Mouse (Mus musculus) frontal cortex, postnatal 10 days (tissue): ENCODE measurements at regions not wholly inside any gene's neighbourhood (a gene's known extent, or its start where the extent isn't known, plus 50 kb on each side); places are given as distances from the start of the nearest gene placed in this dataset.

Experiments used
- DNase-seq, 2 experiments: peaks; one replicate each; pipeline ENCODE4 v3.0.0; 2022; ENCODE audit warnings: low spot score in 2 of 2, mixed read lengths in 1 of 2

DNA sequence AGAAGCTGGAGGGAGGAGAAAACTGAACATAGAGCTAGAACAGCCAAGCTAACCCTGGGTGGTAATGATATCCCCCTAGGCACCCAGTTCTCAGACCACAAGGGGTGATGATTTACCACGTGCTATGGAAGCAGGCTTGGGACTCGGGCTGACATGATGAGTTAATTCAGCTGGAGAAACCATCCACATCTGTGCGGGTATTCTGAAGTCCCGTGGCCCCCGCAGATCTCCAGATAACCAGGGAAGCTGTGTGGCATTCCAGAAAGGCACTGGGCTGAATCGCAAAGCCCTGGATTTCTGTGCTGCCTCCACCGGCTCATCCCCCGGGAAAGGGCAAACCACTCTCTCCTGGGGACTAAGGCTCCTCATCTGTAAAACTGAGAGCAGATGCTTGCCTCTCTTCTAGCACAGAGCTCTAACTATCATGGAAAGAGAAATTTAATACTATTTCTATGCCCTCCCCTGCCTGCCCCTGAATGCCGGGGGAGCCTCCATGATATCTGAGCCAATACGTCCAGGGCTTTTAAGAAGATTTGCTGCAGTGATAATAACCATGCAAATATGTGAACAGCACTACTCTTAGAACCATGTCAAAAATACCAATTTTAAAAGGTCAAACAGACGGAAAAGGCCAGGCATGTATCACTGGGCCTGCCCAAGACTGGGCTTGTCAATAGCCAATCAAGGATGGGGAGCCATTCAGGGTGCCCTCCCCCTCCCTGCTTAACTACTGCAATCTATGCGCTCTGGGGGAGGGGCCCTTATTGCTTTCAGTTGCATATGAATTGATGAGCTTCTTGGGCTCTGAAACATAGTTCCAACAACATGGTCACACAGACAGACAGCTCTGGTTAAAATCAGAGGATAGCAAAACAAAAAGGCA is 255.5 kb downstream of the Sox4 start:
- DNase-seq = no peak

DNA sequence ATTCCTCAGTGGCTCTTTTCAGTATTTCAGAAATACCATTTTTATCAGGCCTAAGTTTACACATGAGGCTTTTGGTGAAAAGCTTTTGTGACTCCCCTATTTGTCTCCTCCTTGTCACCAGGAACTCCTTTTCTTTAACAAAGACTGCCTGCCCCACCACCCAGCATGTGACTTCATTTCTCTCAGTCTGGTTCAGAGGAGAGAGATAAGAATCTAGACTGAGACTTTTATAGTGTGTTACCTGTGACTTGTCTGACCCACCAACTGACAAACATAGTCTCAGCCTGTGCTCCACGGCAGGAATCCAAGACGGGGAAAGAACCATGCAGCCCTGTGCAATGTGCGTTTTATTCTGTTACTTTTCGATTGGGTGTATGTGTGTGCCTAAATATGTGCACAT is 260.4 kb downstream of the Sox4 start:
- DNase-seq = no peak

DNA sequence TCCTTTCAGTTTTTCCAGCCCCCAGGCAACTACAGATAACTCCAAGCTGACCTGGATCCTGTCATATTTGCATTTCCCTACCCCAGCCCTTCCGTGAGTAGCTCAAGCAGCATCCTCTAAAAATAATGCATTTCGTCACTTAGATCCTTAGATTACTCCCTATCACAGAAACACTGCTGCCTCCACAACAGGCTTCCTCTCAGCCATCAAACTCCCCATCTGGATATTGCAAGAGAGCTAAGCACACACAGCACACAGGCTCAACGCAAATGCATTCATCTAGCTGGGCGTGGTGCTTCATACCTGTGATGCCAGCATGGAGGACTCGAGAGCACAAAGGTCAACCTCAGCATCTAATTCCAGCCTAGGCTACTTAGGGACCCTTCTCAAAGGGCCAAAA is 260.9 kb downstream of the Sox4 start:
- no peak for DNase-seq

DNA sequence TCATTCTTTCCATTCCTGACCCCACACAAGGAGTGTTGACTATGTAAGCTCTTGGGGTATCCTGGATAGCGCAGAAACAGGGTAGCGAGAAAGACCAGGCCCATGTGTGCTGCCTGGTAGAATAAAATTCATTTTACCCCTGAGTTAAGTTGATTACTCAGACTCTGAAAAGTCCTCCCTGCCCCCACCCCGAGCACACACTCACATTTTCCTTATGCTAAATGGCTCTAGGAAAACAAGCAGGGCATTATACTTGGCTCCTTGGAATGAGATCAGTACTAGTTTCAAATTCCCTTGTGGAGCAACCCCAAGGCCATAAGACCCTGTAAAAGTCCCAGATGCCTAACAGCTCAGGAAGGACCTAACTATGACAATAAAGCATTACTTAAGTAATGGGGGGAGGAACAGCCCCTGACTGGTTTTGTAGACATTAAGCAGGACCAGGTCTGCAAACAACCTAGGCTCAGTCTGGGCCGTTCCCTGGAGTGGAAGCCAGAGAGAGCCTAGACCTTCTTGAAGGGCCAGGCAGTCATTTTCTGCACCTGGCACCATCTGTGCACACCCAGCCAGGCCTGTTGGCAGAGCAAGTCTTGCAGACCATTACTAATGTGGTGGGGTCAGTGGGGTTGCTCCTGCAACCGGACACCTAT is 262.9 kb downstream of the Sox4 start:
- no peak for DNase-seq

DNA sequence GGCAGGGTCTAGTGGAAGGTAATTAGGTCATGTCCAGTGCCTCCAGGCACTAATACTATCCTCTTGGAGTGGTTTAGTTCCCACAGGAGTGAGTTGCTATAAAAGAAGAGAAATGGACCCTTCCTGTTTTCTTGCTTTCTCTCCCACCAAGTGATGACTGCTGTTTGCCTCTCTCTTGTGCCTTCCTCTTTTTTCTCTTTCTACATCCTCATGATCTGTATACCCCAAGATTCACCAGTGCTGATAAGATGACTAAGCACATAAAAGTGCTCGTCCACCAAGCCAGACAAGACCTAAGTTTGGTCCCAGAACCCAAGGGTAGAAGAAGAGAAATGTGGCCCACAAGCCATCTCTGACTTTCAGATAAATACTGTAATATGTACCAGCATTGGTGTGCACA is 265.7 kb downstream of the Sox4 start:
- DNase-seq = no peak

DNA sequence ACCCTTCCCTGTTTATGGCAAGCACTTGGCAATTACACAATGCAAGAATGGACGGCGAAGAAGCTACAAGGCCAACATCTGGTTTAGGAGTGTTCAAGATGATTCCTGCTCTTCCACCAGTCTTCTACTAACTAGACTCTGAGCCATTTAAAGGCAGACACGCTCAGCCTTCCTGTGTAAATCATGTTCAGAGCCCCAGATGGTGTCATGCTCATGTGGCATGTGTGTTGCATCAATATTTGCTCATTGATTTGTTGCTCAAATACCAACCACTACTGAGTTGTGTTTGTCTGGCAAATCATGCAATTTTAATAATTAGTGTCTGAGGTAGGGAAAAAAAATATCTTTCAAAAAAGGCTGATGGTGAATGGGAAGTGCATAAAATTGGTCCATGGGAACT is 269.2 kb downstream of the Sox4 start:
- DNase-seq = no peak

DNA sequence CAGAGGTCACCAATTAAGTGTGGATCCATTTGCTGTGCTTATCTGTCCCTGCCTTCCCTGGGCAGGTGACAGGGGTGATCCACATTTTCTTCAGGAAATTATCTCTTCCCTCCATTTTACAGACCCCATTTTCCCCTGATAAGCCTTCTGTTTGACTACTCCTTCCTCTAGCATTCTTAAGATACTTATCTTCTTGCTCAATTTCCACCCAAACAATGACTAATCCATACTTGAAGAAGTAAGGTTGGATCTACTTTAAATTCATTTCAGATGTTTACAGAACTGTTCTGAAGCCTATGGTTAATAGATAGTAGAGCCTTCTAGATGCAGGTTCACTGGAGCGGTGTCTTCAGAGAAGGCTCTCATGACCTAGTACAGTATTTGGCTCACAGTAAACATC is 273.2 kb downstream of the Sox4 start:
- no peak for DNase-seq

DNA sequence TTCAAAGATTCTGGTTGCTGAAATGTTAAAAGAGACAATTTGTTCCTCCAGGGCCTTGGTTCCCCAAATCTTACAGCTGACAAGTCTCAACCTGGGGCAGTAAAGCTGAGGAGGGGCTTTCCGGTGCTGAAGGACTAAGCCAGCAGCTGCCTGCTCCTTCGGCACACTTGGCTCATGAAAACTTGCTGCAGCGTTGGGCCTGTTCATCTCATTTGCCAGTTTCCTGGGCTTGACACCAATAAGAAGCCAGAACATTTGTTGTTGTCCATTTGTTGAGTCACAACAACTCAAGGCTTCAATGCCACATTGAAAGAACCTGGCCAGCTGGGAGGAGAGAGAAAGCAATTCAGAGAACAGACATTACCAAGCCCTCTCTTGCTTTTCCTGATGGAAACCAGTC is 279.9 kb downstream of the Sox4 start:
- DNase-seq = no peak

DNA sequence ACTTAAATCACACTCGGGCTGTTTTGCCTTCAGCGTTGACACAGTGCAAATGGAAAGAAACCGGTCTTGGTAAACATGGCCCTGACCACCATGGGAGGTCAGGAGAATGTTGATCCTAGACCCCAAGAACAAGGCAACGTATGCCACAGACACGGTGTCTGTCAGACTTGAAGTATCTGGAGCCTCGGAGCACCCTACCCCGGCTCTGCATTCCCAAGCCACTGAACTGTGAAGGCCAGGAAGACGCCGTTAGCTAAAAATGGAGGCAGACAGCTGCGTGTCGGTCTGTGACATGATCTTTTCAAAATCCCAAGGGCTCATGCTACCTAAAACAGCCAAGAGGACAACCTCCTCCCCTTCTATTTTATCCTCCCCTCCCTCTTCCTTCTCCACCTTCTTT is 282.0 kb downstream of the Sox4 start:
- DNase-seq = no peak

DNA sequence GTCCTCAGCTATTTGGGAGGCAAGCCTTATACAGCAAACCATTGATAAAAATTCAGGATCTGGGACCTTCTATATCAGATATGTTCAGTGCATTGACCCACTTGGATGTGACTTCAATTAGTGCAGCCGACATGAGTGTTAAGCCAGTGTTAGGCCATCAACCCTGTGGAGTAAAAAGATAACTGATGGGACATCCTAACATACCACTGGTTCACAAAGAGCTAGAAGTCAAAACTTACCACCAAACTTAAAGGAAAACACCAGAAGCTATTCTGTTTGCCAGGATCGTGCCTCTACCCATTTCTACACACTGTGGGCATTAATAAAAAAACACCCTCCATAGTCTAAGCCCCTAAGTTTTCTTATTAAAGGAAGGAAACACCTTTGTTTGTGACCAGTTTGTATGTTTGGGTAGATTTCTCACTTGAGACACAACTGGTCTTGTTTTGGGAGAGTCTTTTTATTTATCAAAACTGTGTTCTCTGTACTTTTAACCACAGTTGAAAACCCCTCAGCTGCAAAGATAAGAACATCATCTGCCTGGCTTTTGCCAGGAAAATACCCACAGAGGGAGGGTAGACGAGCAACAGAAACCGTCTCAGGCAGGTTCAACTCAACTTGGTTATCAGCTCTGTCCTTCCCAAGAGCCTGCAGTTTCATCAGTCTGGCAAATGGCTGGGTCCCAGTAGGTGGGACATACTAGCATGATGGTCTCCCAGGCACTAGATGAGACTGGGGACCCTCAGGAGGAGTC is 283.5 kb downstream of the Sox4 start:
- no peak for DNase-seq

DNA sequence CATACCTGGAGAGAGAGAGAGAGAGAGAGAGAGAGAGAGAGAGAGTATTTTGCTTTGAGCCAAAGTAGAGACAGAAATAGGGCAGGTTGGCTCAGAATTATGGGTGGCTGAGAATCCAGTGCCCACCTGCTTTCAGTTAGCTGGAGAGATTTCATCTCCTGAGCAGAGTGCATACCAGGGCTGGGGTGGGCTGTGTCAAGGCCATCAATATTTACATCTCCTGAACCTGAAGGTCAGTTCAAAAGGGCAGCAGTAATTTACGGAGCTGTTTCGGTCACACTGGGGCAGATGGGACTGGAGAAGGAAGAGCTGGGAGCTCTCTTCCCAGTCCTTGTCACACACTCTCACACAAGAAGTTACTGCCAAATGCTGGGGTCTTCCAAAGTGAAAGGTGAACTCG is 286.7 kb downstream of the Sox4 start:
- no peak for DNase-seq

DNA sequence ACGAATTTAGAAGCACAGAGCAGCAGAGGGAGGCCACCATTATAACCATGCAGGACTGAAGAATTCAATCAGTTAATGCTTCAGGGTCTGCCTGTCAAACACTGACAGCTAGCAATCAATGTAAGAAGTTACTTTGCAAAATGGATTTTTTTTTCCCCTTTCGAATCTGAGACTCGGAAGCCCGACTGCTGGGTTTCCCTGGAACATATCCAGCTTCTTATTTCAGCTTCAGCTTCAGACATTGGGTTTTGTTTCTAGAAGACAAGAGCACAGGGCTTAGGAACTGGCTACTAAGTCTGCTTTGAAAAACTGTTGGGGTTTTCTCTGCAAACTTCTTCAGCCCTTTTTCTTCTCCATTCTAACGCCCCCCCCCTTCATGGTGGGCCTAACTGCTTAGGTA is 288.4 kb downstream of the Sox4 start:
- DNase-seq = no peak

DNA sequence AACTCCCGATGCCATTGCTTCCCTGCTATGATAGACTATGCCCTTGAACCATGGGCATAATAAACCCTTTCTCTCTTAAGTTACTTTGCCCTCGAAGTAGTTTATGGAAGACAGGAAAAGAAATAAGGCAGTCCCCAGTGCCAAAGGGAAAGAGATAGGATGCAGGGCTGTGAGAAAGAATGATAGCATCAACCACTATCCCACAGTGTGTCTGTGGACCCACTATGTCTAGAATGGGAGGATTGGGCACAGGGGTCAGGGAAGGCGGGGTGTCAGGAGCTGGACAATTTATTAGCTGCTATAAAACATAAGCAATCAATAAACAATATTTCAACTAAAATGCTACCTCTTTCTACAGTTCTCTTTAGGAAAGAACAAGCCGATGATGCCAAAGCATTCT is 288.8 kb downstream of the Sox4 start:
- DNase-seq = no peak

DNA sequence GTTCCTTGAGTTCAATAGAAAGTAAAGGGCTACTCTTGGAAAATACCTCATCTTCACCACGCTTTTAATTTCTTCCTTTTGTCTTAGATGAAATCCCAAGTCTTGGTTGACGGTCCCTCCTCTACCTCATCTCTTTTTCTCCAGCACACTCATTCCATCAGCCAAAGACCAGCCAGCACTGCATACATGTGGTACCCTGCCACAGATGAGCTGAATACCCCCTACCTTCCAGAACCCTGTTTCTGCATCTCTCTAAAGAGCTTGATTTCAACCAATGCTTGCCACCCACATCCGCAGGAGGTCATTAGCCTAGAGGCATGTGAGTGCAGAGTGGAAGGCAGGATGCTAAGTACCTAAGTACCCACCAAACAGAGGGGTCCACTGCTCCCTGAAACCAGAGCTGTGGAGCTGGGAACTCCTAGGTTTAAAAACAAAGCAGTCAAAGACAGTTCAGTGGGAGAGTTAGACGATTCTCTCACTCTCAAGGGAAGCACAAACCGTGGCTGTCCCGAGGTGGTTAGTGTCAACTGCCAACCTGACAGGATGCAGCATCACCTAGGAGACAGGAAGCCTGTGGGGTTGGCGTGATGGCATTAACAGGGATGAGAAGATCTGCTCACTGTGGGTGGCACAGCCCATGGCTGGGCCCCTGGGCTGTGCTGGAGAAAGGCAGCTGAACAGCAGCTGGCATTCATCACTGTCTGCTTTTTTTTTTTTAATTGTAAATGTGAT is 289.4 kb downstream of the Sox4 start:
- no peak for DNase-seq

DNA sequence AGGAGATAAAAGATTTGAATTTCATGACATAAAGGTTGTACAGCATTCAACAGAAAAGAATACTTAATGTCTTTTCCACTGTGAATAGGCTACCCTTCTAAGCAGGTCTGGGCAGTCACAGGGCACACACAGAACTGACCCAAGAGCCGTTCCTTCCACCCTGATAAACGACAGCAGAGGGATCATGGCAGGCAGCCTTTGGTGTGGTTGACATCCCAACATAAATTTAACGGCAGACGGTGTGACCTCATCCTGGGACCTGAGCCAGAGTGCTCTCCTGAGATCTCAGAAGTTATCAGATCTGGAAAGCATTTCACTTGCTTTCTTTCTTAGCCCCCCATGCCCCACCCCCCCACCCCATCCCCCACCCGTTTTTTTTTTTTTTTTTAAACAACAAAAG is 290.1 kb downstream of the Sox4 start:
- no peak for DNase-seq

DNA sequence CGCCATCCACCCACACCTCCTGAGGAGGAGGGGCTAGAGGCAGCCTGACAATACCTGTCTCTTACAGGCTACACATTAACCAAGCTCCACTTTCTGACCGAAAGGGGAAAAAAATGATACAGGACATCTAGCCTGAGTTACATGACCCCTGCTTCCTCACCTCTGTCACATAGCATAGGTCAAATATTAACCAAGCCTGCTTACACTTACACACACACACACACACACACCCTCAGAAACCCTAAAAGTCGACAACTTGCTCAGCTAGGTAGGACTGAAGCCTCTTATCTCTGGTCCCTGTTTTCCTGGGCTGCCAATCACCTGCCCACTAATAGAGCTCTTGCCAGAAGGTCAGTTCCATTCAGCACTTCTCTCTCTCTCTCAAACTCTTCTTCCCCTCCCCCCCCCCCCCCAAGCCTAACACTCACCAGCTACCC is 291.2 kb downstream of the Sox4 start:
- no peak for DNase-seq

DNA sequence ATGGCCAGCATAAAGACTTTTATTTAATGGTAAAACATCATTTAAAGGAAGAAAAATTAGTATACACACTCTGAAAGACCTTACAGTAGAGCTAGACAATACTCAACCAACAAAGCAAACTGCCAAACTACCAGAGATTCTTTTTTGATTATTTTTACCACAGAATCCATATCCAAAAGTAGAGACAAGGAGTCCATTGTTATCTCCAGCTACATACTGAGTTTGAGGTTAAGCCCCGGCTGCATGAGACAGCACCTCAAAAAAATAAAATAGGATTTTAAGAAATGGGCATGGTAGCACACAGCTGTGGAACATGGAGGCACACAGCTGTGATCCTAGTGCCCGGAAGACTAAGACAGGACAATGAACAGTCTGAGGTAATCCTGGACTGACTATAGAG is 293.4 kb downstream of the Sox4 start:
- DNase-seq = no peak

DNA sequence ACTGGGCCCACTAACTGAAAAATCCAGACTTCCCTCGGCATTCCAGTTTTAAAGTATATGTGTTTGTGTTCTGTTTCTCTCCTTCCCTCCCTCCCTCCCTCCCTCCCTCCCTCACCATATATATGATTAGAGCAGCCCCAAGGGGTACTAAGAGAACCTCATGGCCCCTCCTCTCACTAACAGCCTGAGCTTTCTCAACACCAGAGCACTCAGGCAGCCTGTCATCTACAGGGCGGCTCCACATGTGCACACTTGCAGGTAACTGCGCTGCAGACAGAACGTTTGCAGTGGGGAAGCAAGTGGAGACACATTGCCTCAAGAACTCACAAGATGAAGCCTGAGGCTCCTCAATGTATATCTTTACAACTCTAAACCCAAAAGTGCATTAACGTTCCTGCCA is 294.9 kb downstream of the Sox4 start:
- no peak for DNase-seq

DNA sequence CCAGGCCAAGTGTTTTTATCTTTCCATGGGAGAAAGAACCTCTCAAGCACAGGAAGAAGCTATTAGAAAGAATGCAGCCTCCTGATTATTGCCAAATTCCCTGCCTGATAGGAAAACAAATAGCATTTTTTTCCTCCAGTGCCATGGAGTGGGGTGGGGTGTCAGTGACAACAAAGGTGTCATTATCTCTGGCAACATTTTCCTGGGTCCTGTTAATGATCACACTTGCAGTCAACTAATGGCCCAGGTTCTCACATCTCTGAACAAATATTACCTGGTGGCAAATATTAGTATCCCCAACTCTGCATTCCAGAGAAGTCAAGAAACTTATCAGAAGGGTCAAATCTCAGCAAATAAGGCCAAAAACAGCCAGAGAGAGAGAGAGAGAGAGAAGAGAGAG is 298.6 kb downstream of the Sox4 start:
- no peak for DNase-seq

DNA sequence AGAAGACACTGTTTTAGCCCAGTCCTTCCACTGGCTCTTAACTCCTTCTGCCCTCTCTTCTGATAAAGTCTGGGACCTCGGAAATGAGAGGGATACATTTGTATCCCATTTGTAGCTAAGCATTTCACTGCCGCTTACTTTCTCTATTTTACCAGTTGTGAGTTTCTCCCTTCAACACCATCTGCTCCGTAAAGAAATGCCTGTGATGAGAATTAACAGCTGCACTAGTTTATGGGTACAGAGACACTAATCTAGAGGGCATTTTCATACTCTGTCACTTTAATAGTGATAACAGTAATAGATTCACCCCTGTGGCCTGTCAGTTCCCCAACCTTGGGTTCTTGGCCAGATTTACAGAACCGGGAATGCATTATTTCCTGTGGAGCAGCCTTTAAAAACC is 300.2 kb downstream of the Sox4 start:
- DNase-seq = no peak

DNA sequence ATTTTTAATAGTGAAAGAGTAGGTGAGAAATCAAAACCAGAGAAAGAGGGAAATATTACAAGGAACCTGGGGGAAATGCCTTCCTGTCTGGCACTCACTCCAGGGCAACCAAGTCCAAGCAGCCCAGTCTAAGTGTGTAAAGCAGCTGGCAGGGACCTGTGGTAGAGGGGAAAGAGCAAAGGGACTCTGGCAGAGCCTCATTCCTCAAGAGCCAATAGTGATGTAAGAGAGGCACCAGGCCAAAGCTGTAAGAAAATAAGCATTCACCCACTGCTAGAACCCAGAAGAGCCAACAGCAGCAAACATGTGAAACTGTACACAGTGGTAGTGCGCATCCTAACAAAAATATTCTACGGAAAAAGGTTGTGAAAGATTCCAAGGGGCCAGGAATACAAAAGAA is 301.7 kb downstream of the Sox4 start:
- peak in 1 of 2 experiments; percentile 25 for DNase-seq

DNA sequence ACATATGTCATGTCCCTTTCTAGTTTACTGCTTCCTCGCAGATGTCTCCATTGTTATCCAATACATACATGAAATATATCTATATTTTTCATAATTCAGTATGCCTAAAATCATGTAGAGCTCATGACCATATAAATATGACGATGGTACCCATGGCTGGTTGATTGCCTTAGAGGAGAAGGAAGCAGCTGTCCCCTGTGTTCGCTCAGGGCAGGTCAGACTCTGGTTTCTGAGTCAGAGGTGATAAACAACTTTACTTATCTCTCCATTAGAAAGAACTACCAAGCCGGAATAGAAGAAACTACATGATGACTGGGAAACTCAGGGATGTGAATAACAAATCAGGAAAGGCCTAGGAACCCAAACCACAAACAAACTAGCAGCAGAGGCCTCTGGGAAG is 307.6 kb downstream of the Sox4 start:
- DNase-seq = no peak
